Mouse (Mus musculus): ENCODE data around the gene Nop10. TPM values are rescaled to one million over a fixed set of nuclear protein-coding genes. Genes with fewer than 3 reads are reported as not detected.

The Nop10 gene
- 10 to 100 TPM; 51.2 to 52.0 TPM for total RNA-seq (2021)
- long read RNA-seq, experiment 1, transcript Nop10-201 (2 exons, 1,109 nt), result major isoform, 68 of 69 reads
- long read RNA-seq, experiment 1, partial matches to known transcripts, result 0 of 69 reads
- long read RNA-seq, experiment 1, other reads (novel, unspliced or antisense), result 1 of 69 reads
- long read RNA-seq, experiment 2, transcript Nop10-201 (2 exons, 1,109 nt), result major isoform, 83 of 84 reads
- long read RNA-seq, experiment 2, partial matches to known transcripts, result 0 of 84 reads
- long read RNA-seq, experiment 2, other reads (novel, unspliced or antisense), result 1 of 84 reads

GRCm38 (mm10) chr2:112261748-112262653, at the start of gene Nop10:
TSS of gene Nop10 (plus strand) at chr2:112261926.
- DNase-seq (ENCODE audit: low spot score in 2 of 2), result peak; percentile 58 to 73

- DNase-seq (ENCODE audit: low spot score in 2 of 2), result no peak
These were observed 45.7 kb upstream of the Nop10 start for GRCm38 (mm10) chr2:112215977-112216376.

DNA sequence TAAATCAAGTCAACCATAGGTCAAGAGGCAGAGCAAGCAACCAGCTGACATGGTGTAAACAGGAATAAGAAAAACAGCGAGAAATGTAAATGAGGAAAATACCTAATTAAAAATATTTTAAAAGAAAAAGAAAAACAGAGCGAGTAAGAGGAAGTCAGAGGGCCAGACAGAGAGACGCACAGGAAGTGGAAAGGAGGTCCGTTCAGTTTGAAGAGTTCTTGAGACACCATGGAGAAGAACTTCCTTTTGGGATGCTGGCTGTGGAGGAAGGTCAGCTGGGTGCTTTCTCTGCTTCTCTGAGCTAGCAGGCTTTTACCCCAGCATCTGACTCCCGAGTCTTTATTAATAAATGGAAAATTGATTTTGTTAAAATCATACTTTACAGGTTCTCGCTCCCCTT, 44.1 kb upstream of the Nop10 start:
- no peak for DNase-seq (ENCODE audit: low spot score in 2 of 2)

DNA sequence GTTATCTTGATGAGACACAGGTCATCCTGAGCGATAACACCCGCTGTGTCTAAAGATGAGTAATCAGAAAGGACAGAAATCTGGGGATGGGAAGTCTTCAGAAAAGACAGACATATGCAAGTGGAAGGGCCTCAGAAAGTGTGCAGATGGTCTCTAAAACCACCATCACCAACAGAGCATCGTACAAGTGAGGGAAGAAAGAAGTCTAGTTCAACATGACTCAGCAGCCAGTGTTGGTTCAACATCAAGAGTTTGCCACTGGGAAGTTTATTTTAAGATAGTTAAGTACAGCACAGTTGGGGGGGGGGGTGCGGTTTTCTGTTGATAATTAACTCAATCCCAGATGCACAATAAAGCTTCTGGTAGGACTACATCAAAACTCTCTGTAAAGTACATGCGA, 40.8 kb upstream of the Nop10 start:
- DNase-seq (ENCODE audit: low spot score in 2 of 2), result no peak

DNA sequence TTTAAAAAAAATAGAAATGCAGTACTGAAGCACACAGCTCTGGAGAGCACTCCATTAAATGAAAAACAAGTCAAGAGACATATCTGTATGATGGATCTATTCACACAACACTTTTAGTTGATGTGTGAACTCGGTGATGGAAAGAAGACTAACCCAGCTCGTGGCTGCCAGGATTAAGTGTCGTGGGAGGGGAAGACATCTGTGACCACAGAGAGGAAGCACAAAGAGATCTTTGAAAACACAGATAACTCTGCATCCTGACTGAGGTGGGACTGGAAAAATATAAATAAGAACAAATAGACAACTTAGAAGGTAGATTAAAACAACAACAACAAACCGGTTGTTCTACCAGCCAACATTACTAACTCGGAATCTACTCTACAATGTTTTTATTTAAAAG, 39.1 kb upstream of the Nop10 start:
- no peak for DNase-seq (ENCODE audit: low spot score in 2 of 2)

DNA sequence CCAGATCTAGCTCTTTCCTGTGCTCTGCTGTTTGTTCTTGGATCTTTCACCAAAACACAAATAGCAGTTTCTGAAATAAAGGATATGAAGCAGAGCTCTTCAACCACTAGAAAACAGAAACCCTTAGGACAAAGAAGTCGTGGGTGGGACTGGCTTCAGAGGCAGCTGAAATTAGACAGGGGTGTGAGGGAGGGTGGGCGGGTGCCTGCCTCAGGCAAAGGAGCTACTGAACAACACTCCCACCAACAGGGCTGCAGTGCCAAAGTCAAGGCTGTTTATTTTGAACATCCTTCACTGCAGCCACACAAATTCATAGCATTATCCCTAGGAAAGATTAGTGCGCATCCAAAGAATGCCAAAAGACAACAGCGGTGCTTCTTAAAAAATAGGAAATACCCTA, 37.4 kb upstream of the Nop10 start:
- DNase-seq (ENCODE audit: low spot score in 2 of 2), result no peak

DNA sequence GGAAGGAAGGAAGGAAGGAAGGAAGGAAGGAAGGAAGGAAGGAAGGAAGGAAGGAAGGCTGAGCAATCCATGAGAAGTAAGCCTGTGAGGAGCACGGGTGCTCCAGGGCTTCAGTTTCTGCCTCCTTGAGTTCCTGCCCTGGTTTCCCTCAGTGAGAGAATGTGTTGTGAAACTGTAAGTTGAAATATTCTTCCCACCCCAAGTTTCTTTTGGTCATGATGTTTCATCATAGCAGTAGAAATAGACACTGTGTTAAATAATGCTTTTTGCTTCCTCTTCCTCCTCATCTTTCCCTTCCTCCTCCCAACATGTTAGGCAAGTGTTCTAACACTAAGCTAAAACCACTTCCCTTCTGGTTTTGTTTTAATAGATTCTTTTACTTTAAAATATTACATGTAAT, 29.1 kb upstream of the Nop10 start:
- no peak for DNase-seq (ENCODE audit: low spot score in 2 of 2)

- no peak for DNase-seq (ENCODE audit: low spot score in 2 of 2)
These were observed 25.1 kb upstream of the Nop10 start for GRCm38 (mm10) chr2:112236620-112237019.

DNA sequence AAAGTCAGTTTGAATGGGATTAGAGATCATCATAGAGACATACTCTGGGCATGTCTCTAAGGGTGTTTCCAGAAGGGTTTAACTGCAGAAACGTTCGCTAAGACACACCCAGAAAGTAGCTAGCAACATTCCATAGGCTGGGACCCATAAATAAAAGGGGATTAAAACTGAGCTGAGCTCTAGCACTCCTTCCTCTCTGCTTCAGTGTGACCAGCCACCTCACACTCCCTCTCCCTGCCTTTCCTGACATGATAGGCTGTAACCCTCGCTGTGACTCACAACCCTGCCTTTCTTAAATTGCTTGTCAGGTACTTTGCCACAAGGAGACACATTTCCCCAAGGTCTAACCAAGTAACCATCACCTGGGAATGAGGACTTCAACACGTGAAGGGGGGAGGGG, 23.7 kb upstream of the Nop10 start:
- DNase-seq (ENCODE audit: low spot score in 2 of 2), result no peak

- peak; percentile 74 to 89 for DNase-seq (ENCODE audit: low spot score in 2 of 2)
These were observed 22.4 kb upstream of the Nop10 start, which contains the start of gene Lpcat4 for GRCm38 (mm10) chr2:112239212-112239934. TSS of gene Lpcat4 (plus strand) at chr2:112239468.

DNA sequence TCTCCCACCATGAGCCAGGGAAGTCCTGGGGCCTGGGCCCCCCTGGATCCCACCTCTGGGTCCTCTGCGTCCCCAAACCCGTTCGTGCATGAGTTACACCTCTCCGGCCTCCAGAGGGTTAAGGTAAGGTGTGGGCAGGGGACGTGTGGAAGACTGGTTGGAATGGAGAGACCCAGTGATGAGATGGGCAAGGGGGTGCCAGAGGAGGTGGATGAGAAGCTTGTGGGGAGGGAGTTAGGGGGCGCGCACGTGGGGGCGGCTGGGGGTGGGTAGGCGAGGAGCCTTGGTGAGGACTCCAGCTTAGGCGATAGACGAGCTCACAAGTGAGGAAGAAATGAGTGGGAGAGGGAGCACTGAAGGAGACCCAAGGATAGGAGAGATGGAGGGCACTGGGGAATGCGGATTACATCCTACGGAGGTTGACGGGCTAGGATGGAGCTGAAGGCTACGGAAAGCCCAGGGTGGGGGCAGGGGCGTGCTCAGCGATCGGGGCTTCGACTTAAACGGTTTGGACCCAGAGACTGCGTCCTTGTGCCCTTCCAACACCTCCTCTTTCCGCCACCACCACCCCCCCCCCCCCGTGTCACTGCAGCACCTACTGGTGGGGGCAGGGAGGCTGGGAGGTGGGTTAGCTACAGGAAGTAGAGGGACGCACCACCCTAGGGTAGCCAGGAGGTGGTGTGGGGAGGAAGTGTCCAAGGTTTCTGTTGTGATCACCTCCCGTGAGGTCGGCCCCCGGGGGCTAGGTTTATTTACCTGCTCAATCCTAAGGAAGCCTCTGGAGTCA, 21.6 kb upstream of the Nop10 start:
- peak in 1 of 2 experiments; percentile 19 for DNase-seq (ENCODE audit: low spot score in 2 of 2)

DNA sequence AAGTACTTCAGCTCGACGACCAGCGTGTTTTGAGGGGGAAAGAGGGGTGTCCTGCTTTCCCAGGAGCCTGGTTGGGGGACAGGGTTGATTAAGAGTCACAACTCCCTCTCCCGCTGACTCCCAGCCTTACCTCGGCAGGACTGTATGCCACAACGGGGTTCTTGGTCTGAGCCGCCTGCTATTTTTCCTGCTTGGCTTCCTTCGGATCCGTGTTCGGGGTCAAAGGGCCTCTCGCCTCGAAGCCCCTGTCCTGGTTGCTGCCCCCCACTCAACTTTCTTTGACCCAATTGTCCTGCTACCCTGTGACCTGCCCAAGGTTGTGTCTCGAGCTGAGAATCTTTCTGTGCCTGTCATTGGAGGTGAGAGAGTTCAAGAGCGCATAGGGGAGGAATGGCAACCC, 19.9 kb upstream of the Nop10 start:
- no peak for DNase-seq (ENCODE audit: low spot score in 2 of 2)

GRCm38 (mm10) chr2:112245307-112245706, 16.4 kb upstream of the Nop10 start:
- no peak for DNase-seq (ENCODE audit: low spot score in 2 of 2)

- DNase-seq (ENCODE audit: low spot score in 2 of 2), result no peak
These were observed 15.5 kb upstream of the Nop10 start for GRCm38 (mm10) chr2:112246193-112246592.

- no peak for DNase-seq (ENCODE audit: low spot score in 2 of 2)
These were observed 14.4 kb upstream of the Nop10 start for GRCm38 (mm10) chr2:112247323-112247722.

GRCm38 (mm10) chr2:112249780-112250453, 11.8 kb upstream of the Nop10 start:
- DNase-seq (ENCODE audit: low spot score in 2 of 2), result no peak

DNA sequence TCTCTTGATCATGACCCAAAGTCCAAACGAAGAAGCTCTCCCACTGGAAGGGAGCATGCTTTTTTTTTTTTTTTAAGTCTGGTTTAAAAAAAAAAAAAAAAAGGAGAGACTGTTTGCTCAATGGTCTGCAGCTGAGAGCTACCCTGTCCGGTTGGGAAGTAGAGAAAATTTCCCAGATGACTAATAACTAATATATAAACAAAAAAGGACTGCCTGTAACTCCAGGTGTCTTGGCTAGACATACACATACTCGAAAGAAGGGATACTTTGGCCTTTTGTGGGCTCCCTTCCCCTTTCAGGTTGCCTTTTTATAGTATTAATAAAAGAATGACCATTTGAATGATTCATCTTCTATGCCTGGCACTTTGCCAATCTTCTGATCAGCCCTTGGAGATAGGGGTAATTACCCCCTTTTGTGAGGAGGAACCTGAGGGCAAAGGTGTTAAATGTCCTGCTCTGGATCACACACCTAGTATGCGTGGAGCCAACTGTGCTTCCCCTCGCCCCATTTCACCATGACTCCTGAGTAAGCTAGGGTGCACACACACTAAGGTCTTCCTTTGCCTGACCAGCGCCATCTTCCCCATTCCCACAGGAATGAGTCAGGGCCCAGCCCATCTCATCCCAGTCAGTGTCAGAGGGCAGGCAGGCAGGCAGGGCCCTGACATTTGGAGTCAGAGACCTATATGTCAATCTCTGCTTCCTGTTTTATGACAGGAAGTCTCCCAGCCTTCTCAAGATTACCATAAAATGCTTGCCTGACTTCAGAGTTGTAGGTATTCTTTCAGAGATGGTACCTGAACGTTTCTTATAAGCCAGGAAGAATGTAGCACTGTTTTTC, 6.8 kb upstream of the Nop10 start:
- no peak for DNase-seq (ENCODE audit: low spot score in 2 of 2)

DNA sequence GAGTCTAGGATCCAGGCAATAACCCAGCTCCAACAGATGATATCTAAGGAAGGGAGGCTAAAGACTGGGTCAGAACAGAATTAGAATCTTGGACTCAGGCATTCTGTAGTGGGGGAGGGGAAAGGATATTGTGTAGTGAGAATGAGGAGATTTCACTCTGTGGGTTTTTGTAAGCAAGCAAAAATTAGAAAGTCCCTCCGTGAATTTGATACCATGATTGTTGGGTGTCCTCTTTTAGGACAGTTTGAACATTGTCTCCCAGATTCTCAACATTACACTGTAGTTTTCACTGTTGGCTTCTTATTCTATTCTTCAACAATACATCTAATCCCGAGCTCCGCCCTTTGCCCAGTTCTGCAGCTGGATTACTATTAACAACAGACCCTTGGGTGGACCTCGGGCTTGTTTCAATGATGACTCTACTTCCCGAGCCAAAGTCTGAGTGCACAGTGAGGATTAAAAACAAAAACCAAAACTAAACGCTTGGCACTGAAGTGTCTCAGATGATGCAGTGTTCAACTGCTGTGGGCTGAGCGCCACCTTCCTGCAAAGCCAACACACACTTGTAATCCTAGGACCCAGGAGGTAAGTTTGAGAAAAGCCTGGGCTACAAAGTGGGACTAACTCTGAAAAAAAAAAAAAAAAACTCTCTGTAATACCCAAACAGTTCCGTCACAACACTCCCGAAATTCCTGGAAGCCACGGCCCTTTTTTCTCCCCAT, 2.3 kb upstream of the Nop10 start, which contains the start of gene Nutm1:
TSS of gene Nutm1 (minus strand) at position 51 of the 722 bp plus-strand sequence.
- DNase-seq (ENCODE audit: low spot score in 2 of 2), result no peak

All from gastrocnemius, postnatal 4 days (tissue).